Mouse (Mus musculus) liver, embryonic 12.5 days (tissue): Measurements from ENCODE around the gene Pyroxd1. TPM values are rescaled to one million over a fixed set of nuclear protein-coding genes. Genes with fewer than 3 reads are reported as not detected.

Experiments used
- ATAC-seq: fragments of 200-750 bp; cut with Nextera tagmentation; 2 replicates; pipeline ENCODE4 v1.8.0; 2017; ENCODE audit warnings: moderate number of reproducible peaks, mild to moderate bottlenecking, moderate library complexity
- H3K27ac ChIP-seq: fragments of 300-500 bp; sonication (generic); 2 replicates; pipeline ENCODE4 v1.5.1; 2016; ENCODE audit warnings: mild to moderate bottlenecking
- H3K27me3 ChIP-seq: fragments of 300-500 bp; sonication (generic); replicated peaks from 2 replicates; pipeline ENCODE4 v1.6.1; 2016; ENCODE audit warnings: mild to moderate bottlenecking, moderate library complexity
- H3K36me3 ChIP-seq: fragments of 300-500 bp; sonication (generic); 2 replicates; pipeline ENCODE4 v1.6.1; 2016; ENCODE audit warnings: mild to moderate bottlenecking, moderate library complexity
- H3K4me1 ChIP-seq: fragments of 300-500 bp; sonication (generic); 2 replicates; pipeline ENCODE4 v1.6.1; 2016
- H3K4me2 ChIP-seq: fragments of 300-500 bp; sonication (generic); 2 replicates; pipeline ENCODE4 v1.6.1; 2016; ENCODE audit warnings: mild to moderate bottlenecking, moderate library complexity
- H3K4me3 ChIP-seq: fragments of 300-500 bp; sonication (generic); 2 replicates; pipeline ENCODE4 v1.5.1; 2016; ENCODE audit warnings: mild to moderate bottlenecking, moderate library complexity
- H3K9ac ChIP-seq: fragments of 300-500 bp; sonication (generic); 2 replicates; pipeline ENCODE4 v1.6.1; 2016; ENCODE audit warnings: mild to moderate bottlenecking, moderate library complexity
- H3K9me3 ChIP-seq: fragments of 300-500 bp; sonication (generic); replicated peaks from 2 replicates; pipeline ENCODE4 v1.6.1; 2016; ENCODE audit warnings: mild to moderate bottlenecking, moderate library complexity
- WGBS: fragments of 180-500 bp; shearing (Covaris S2); methylation state at CpG from one replicate; pipeline ENCODE4 v1.1.7; 2016; ENCODE audit not compliant: insufficient replicate concordance; 5-methylcytosine and 5-hydroxymethylcytosine counted together
- polyA plus RNA-seq: library from polyadenylated mRNA; unstranded; fragments of >200 nt; fragmentation: Nextera tagmentation; extraction: Ambion mirVana; gene quantifications from 2 replicates; pipeline ENCODE4 v1.2.1, GENCODE M21; 2016

Pyroxd1 gene
- polyA plus RNA-seq, 1 experiment from 2014 or later = 6.9 TPM

GRCm38 (mm10) chr6:142379961-142380360 lies 34.5 kb downstream of the Pyroxd1 start:
- H3K4me2 ChIP-seq = no peak overlapping the region
- H3K9me3 ChIP-seq = no peaks in the 10 kb centered on the region
- no peak overlapping the region for H3K27ac ChIP-seq
- no peaks in the 10 kb centered on the region; the same call in 1 of the 2 replicates for H3K4me1 ChIP-seq
- H3K9ac ChIP-seq = no peak overlapping the region
- H3K4me3 ChIP-seq = no peak overlapping the region
- H3K36me3 ChIP-seq = peaks cover 56% of the 10 kb centered on the region
- 92% methylated on average over 6 of the region's 6 CpGs for WGBS
- no peaks in the 10 kb centered on the region for H3K27me3 ChIP-seq
- ATAC-seq = no peak

DNA sequence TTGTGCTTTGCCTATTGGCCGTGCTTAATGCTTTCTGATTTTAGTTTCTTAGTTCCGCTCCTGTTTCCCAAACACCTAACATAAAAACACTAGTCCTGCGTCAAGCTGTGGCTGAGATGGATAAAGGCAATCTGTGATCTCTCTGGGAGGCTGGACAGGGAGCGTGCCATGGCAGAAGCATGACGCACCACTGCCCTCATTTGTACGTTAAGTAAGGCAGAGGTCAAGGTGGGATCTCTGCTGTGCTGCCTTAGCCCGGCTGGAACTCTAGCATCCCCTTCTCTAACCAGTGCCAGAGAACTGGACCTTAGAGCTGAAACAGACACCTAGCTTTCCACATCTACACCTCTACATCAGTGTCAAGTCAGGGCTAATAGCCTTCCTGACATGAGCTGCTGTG lies 36.2 kb downstream of the Pyroxd1 start:
- peaks cover 40% of the 10 kb centered on the region for H3K36me3 ChIP-seq
- peaks cover 12% of the 10 kb centered on the region for H3K4me1 ChIP-seq
- H3K4me3 ChIP-seq = no peak overlapping the region
- H3K9me3 ChIP-seq = no peaks in the 10 kb centered on the region
- H3K4me2 ChIP-seq = no peak overlapping the region
- no peak overlapping the region for H3K27ac ChIP-seq
- WGBS = 87% methylated on average over 7 of the region's 7 CpGs
- no peak overlapping the region for H3K9ac ChIP-seq
- H3K27me3 ChIP-seq = no peaks in the 10 kb centered on the region
- no peak for ATAC-seq

- Histone ChIP-seq H3K4me3 (no peak overlapping the region), H3K9me3 (no peaks in the 10 kb centered on the region), H3K9ac (no peak overlapping the region), H3K4me2 (no peak overlapping the region), H3K4me1 (peaks cover 29% of the 10 kb centered on the region), H3K36me3 (peaks cover 25% of the 10 kb centered on the region), H3K27ac (no peak overlapping the region), H3K27me3 (no peaks in the 10 kb centered on the region)
- no peak for ATAC-seq
- 86% methylated on average over 9 of the region's 9 CpGs for WGBS
Observed at GRCm38 (mm10) chr6:142384521-142384920, 39.1 kb downstream of the Pyroxd1 start.

GRCm38 (mm10) chr6:142386285-142387010 lies 41.0 kb downstream of the Pyroxd1 start:
- Histone ChIP-seq H3K9me3 (no peaks in the 10 kb centered on the region), H3K4me2 (peak overlapping the region; percentile 87), H3K27ac (peak overlapping the region; percentile 82), H3K36me3 (peaks cover 21% of the 10 kb centered on the region; the same call in 1 of the 2 replicates), H3K4me1 (peaks cover 32% of the 10 kb centered on the region), H3K9ac (peak overlapping the region; percentile 73), H3K4me3 (peak overlapping the region; percentile 95), H3K27me3 (no peaks in the 10 kb centered on the region)
- WGBS = 1% methylated on average over 31 of the region's 31 CpGs
- ATAC-seq = peak; percentile 72

GRCm38 (mm10) chr6:142387011-142387754 lies 41.7 kb downstream of the Pyroxd1 start, which contains the start of the genes Recql and Golt1b:
Recql (minus strand) TSS chr6:142387087.
Golt1b (plus strand) TSS chr6:142387221.
- under 1% methylated on average over 87 of the region's 87 CpGs for WGBS
- Histone ChIP-seq H3K9ac (peak within 1 kb of the TSS; percentile 92), H3K36me3 (peaks cover 23% of the 10 kb centered on the region), H3K27ac (peak within 1 kb of the TSS; percentile 82), H3K9me3 (no peaks in the 10 kb centered on the region), H3K4me3 (peak within 1 kb of the TSS; percentile 95), H3K4me2 (peak within 1 kb of the TSS; percentile 87), H3K27me3 (no peaks in the 10 kb centered on the region), H3K4me1 (peaks cover 39% of the 10 kb centered on the region)
- ATAC-seq = peak; percentile 99

DNA sequence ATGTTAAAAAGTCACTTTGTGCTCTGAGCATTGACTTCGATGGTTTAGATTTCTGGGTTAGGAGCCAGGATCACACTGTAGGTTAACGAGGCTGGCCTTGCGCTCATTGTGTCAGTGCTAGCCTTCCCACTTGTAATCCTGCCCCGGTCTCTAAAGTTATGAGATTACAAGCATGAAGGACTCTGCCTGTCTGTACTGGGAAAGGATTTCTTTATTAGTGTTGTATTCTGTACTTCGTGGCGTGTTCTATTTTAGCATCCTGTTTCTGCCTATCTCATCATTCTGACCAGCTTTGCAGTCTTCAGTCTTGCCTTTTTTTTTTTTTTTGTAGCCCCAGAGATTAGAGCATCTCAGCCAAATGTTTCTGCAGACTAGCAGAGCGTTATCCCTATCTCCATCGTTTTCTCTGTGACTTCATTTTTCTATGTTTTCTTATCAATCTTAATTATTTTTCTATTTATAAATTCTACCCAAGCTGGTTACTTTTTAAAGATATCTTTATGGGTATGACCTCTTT lies 42.4 kb downstream of the Pyroxd1 start:
- Histone ChIP-seq H3K4me1 (peaks cover 40% of the 10 kb centered on the region), H3K9ac (peak overlapping the region; percentile 92), H3K9me3 (no peaks in the 10 kb centered on the region), H3K27ac (peak overlapping the region; percentile 75; the same call in 1 of the 2 replicates), H3K4me3 (peak overlapping the region; percentile 95), H3K4me2 (peak overlapping the region; percentile 87), H3K36me3 (peaks cover 28% of the 10 kb centered on the region), H3K27me3 (no peaks in the 10 kb centered on the region)
- ATAC-seq = no peak
- 7% methylated on average over 8 of the region's 8 CpGs for WGBS

GRCm38 (mm10) chr6:142389101-142389500 lies 43.6 kb downstream of the Pyroxd1 start:
- Histone ChIP-seq H3K4me3 (no peak overlapping the region), H3K9ac (no peak overlapping the region), H3K27me3 (no peaks in the 10 kb centered on the region), H3K9me3 (no peaks in the 10 kb centered on the region), H3K4me2 (0 out of 2 replicates have a peak overlapping the region, but pooled peaks have one; percentile 87), H3K36me3 (peaks cover 35% of the 10 kb centered on the region), H3K27ac (no peak overlapping the region), H3K4me1 (peaks cover 40% of the 10 kb centered on the region)
- no peak for ATAC-seq
- WGBS = 38% methylated on average over 2 of the region's 2 CpGs

DNA sequence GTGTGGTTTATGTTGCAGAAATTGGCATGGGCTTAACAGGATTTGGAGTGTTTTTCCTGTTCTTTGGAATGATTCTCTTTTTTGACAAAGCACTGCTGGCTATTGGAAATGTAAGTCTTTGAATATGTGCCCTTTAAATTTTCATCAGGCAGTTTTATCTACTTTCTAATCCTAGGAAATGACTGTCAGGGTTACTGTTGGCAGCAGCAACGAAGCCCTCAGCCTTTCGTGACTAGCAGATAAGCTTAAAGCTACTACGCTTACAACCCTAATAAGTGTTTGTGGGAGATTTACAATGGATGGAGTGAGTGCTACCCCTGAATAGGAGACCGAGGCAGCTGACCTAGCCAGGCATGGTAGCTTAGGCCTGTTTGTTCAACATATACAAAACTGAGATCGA lies 46.9 kb downstream of the Pyroxd1 start:
- no peaks in the 10 kb centered on the region for H3K9me3 ChIP-seq
- H3K4me1 ChIP-seq = peaks cover 31% of the 10 kb centered on the region
- H3K4me2 ChIP-seq = no peak overlapping the region
- no peak for ATAC-seq
- peaks cover 56% of the 10 kb centered on the region for H3K36me3 ChIP-seq
- H3K9ac ChIP-seq = no peak overlapping the region
- no peaks in the 10 kb centered on the region for H3K27me3 ChIP-seq
- no peak overlapping the region for H3K4me3 ChIP-seq
- no peak overlapping the region for H3K27ac ChIP-seq
- 45% methylated on average over 5 of the region's 5 CpGs for WGBS

DNA sequence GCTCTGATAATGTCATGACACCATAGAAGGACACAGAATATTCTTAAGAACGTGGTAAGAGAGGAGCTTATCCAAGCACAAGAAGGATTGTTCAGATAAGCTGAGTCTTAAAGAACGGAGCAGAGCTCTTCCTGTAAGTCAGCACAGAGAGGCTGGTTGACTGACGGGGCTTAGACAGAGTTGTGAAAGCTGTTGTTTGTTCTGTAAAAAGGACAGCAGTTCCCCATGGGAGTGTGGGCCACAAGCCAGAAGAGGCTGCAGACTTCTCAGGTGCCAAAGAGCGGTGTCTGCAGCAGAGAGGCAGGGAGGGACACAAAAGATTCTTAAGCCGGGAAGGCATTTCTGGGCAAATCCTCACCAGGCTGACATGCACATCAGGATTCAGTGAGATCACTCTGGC lies 49.2 kb downstream of the Pyroxd1 start:
- 65% methylated on average over 5 of the region's 5 CpGs for WGBS
- ATAC-seq = peak; percentile 46; the same call in 1 of the 2 replicates

DNA sequence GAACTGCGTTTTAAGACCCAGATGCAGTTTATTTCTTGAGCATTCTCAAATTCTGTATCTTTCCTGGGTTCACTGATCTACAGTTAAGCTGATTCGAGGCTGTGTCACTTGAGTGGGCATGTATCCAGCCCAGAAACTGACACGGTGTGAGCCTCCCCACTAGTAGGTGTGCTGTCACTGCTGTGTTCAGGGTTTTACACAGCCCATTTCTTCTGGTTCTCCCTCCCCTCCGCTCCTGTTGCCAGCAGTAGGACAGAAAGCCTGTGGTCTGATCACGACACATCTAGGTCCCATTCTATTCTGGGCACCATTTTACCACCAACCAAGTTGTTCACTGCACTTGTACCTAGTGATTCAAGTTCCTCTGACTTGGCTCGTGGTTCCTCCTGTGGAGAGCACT lies 50.3 kb downstream of the Pyroxd1 start:
- Histone ChIP-seq H3K36me3 (peaks cover 55% of the 10 kb centered on the region), H3K27ac (no peak overlapping the region), H3K4me2 (no peak overlapping the region), H3K4me1 (peaks cover 13% of the 10 kb centered on the region), H3K27me3 (no peaks in the 10 kb centered on the region), H3K9ac (no peak overlapping the region), H3K9me3 (no peaks in the 10 kb centered on the region), H3K4me3 (no peak overlapping the region)
- WGBS = 84% methylated on average over 6 of the region's 6 CpGs
- ATAC-seq = no peak

More for the DNA sequence above, 49.2 kb downstream of the Pyroxd1 start:
- Histone ChIP-seq H3K4me1 (peaks cover 13% of the 10 kb centered on the region), H3K4me2 (no peak overlapping the region), H3K4me3 (no peak overlapping the region), H3K27me3 (no peaks in the 10 kb centered on the region), H3K27ac (no peak overlapping the region), H3K36me3 (peaks cover 50% of the 10 kb centered on the region), H3K9ac (no peak overlapping the region), H3K9me3 (no peaks in the 10 kb centered on the region)

- ATAC-seq = no peak
- Histone ChIP-seq H3K4me1 (no peaks in the 10 kb centered on the region), H3K36me3 (no peaks in the 10 kb centered on the region), H3K27me3 (peaks cover 43% of the 10 kb centered on the region), H3K9ac (no peak overlapping the region), H3K4me3 (no peak overlapping the region), H3K27ac (no peak overlapping the region), H3K9me3 (no peaks in the 10 kb centered on the region), H3K4me2 (no peak overlapping the region)
- WGBS = 34% methylated on average over 1 of the region's 1 CpGs
Observed at GRCm38 (mm10) chr6:142411140-142411539, 65.7 kb downstream of the Pyroxd1 start.
